Mouse (Mus musculus) liver, adult 2 months (tissue): ENCODE results near the gene Metap1. TPM values are rescaled to one million over a fixed set of nuclear protein-coding genes. Genes with fewer than 3 reads are reported as not detected.

ENCODE experiments used
- DNase-seq: peaks from one replicate; pipeline ENCODE4 v3.0.0-alpha.2; 2011; ENCODE audit warnings: low read depth, low spot score; ENCODE audit errors: extremely low read depth
- H3K27ac ChIP-seq: fragments of 200-500 bp; replicated peaks from 2 replicates; pipeline ENCODE4 v1.5.1; 2012; ENCODE audit warnings: low read depth, mild to moderate bottlenecking, control low read depth, inconsistent platforms, low read length; ENCODE audit not compliant: insufficient read depth
- H3K27me3 ChIP-seq: fragments of 200-500 bp; 2 replicates; pipeline ENCODE4 v1.6.1; 2012; ENCODE audit warnings: mild to moderate bottlenecking, moderate library complexity, low read length, inconsistent platforms; ENCODE audit not compliant: control insufficient read depth, insufficient read depth
- H3K36me3 ChIP-seq: fragments of 200-500 bp; 2 replicates; pipeline ENCODE4 v1.6.1; 2012; ENCODE audit warnings: low read length, inconsistent platforms; ENCODE audit not compliant: control insufficient read depth, insufficient read depth
- H3K4me1 ChIP-seq: fragments of 200-500 bp; 2 replicates; pipeline ENCODE4 v1.6.1; 2011; ENCODE audit warnings: low read length; ENCODE audit not compliant: control insufficient read depth, insufficient read depth
- H3K4me3 ChIP-seq: fragments of 200-500 bp; 2 replicates; pipeline ENCODE4 v1.5.1; 2011; ENCODE audit warnings: low read depth, mild to moderate bottlenecking, control low read depth, low read length, moderate library complexity; ENCODE audit not compliant: insufficient read depth
- H3K79me2 ChIP-seq: fragments of 200-500 bp; 2 replicates; pipeline ENCODE4 v1.6.1; 2012; ENCODE audit warnings: inconsistent platforms, mild to moderate bottlenecking, low read length, moderate library complexity; ENCODE audit not compliant: control insufficient read depth, insufficient read depth
- H3K9ac ChIP-seq: fragments of 200-500 bp; 2 replicates; pipeline ENCODE4 v1.6.1; 2012; ENCODE audit warnings: low read depth, mild to moderate bottlenecking, control low read depth, inconsistent platforms, low read length
- CTCF ChIP-seq: fragments of 200-500 bp; IDR thresholded peaks from 2 replicates; pipeline ENCODE4 v1.5.1; 2011; ENCODE audit warnings: low read depth, low read length, control low read depth
- POLR2A ChIP-seq: fragments of 200-500 bp; IDR thresholded peaks from 2 replicates; pipeline ENCODE4 v1.6.1; 2011; ENCODE audit warnings: low read length, control low read depth; ENCODE audit not compliant: insufficient read depth; ENCODE audit errors: extremely low read depth
- WGBS: fragments of 180-500 bp; shearing (Covaris S2); methylation state at CpG from one replicate; pipeline ENCODE4 v1.1.7; 2018; 5-methylcytosine and 5-hydroxymethylcytosine counted together
- polyA plus RNA-seq: library from polyadenylated mRNA; depleted of rRNA; stranded (reverse); fragments of >200 nt; gene quantifications from 2 replicates; pipeline ENCODE4 v1.2.3, GENCODE M21; 2012
- total RNA-seq: library from RNA; depleted of rRNA; stranded (reverse); fragments of >200 nt; gene quantifications from 2 replicates; pipeline ENCODE4 v1.2.3, GENCODE M21; 2014

Gene Metap1
- total and polyA plus RNA-seq, 2 experiments = 11.7 to 31.4 TPM

- H3K4me3 ChIP-seq = no peak overlapping the region
- H3K27ac ChIP-seq = no peak overlapping the region
- no peaks in the 10 kb centered on the region for H3K79me2 ChIP-seq
- no peak for TF ChIP-seq CTCF
- no peak for TF ChIP-seq POLR2A
- DNase-seq = no peak
- no peaks in the 10 kb centered on the region for H3K27me3 ChIP-seq
- H3K4me1 ChIP-seq = no peaks in the 10 kb centered on the region
- no peaks in the 10 kb centered on the region for H3K36me3 ChIP-seq
- H3K9ac ChIP-seq = no peak overlapping the region
- WGBS = 86% methylated on average over 5 of the region's 5 CpGs
Observed at GRCm38 (mm10) chr3:138510471-138510870, 21.2 kb upstream of the Metap1 start.

- H3K27me3 ChIP-seq = no peaks in the 10 kb centered on the region
- no peaks in the 10 kb centered on the region for H3K36me3 ChIP-seq
- WGBS = 93% methylated on average over 2 of the region's 2 CpGs
- H3K27ac ChIP-seq = no peak overlapping the region
- TF ChIP-seq POLR2A (no peak), CTCF (no peak)
- no peak overlapping the region for H3K4me3 ChIP-seq
- H3K4me1 ChIP-seq = no peaks in the 10 kb centered on the region
- no peaks in the 10 kb centered on the region for H3K79me2 ChIP-seq
- no peak overlapping the region for H3K9ac ChIP-seq
- no peak for DNase-seq
Observed at GRCm38 (mm10) chr3:138509581-138509980, 20.3 kb upstream of the Metap1 start.

GRCm38 (mm10) chr3:138506749-138507148 is 17.4 kb upstream of the Metap1 start:
- Histone ChIP-seq H3K4me1 (no peaks in the 10 kb centered on the region), H3K36me3 (no peaks in the 10 kb centered on the region), H3K4me3 (no peak overlapping the region), H3K79me2 (no peaks in the 10 kb centered on the region), H3K9ac (no peak overlapping the region), H3K27ac (no peak overlapping the region), H3K27me3 (no peaks in the 10 kb centered on the region)
- TF ChIP-seq CTCF = no peak
- TF ChIP-seq POLR2A = no peak
- 49% methylated on average over 6 of the region's 6 CpGs for WGBS
- peak; percentile 30 for DNase-seq

GRCm38 (mm10) chr3:138503754-138504153 is 14.4 kb upstream of the Metap1 start:
- no peak for DNase-seq
- Histone ChIP-seq H3K9ac (no peak overlapping the region), H3K4me3 (no peak overlapping the region), H3K79me2 (no peaks in the 10 kb centered on the region), H3K27ac (no peak overlapping the region), H3K4me1 (no peaks in the 10 kb centered on the region), H3K27me3 (no peaks in the 10 kb centered on the region), H3K36me3 (no peaks in the 10 kb centered on the region)
- TF ChIP-seq CTCF = no peak
- TF ChIP-seq POLR2A = no peak
- 92% methylated on average over 11 of the region's 11 CpGs for WGBS

- H3K27me3 ChIP-seq = no peaks in the 10 kb centered on the region
- 84% methylated on average over 15 of the region's 15 CpGs for WGBS
Observed at GRCm38 (mm10) chr3:138499854-138500740, 10.8 kb upstream of the Metap1 start.

GRCm38 (mm10) chr3:138498731-138499130 is 9.4 kb upstream of the Metap1 start:
- Histone ChIP-seq H3K4me1 (no peaks in the 10 kb centered on the region), H3K79me2 (no peaks in the 10 kb centered on the region), H3K27ac (no peak overlapping the region), H3K4me3 (no peak overlapping the region), H3K36me3 (no peaks in the 10 kb centered on the region), H3K9ac (no peak overlapping the region), H3K27me3 (no peaks in the 10 kb centered on the region)
- DNase-seq = no peak
- TF ChIP-seq POLR2A = no peak
- TF ChIP-seq CTCF = no peak
- 87% methylated on average over 4 of the region's 4 CpGs for WGBS

More at GRCm38 (mm10) chr3:138499854-138500740, 10.8 kb upstream of the Metap1 start:
- no peak overlapping the region for H3K9ac ChIP-seq
- no peak overlapping the region for H3K27ac ChIP-seq
- TF ChIP-seq CTCF = no peak
- no peak for TF ChIP-seq POLR2A
- no peaks in the 10 kb centered on the region for H3K79me2 ChIP-seq
- no peaks in the 10 kb centered on the region for H3K4me1 ChIP-seq
- H3K36me3 ChIP-seq = no peaks in the 10 kb centered on the region
- no peak overlapping the region for H3K4me3 ChIP-seq
- no peak for DNase-seq
